Mouse (Mus musculus) liver, adult 2 months (tissue): ENCODE results near the gene Spns1. TPM values are rescaled to one million over a fixed set of nuclear protein-coding genes. Genes with fewer than 3 reads are reported as not detected.

Source experiments
- DNase-seq: peaks from one replicate; pipeline ENCODE4 v3.0.0-alpha.2; 2011; ENCODE audit warnings: low read depth, low spot score; ENCODE audit errors: extremely low read depth
- H3K27ac ChIP-seq: fragments of 200-500 bp; replicated peaks from 2 replicates; pipeline ENCODE4 v1.5.1; 2012; ENCODE audit warnings: low read depth, mild to moderate bottlenecking, control low read depth, inconsistent platforms, low read length; ENCODE audit not compliant: insufficient read depth
- H3K27me3 ChIP-seq: fragments of 200-500 bp; 2 replicates; pipeline ENCODE4 v1.6.1; 2012; ENCODE audit warnings: mild to moderate bottlenecking, moderate library complexity, low read length, inconsistent platforms; ENCODE audit not compliant: control insufficient read depth, insufficient read depth
- H3K36me3 ChIP-seq: fragments of 200-500 bp; 2 replicates; pipeline ENCODE4 v1.6.1; 2012; ENCODE audit warnings: low read length, inconsistent platforms; ENCODE audit not compliant: control insufficient read depth, insufficient read depth
- H3K4me1 ChIP-seq: fragments of 200-500 bp; 2 replicates; pipeline ENCODE4 v1.6.1; 2011; ENCODE audit warnings: low read length; ENCODE audit not compliant: control insufficient read depth, insufficient read depth
- H3K4me3 ChIP-seq: fragments of 200-500 bp; 2 replicates; pipeline ENCODE4 v1.5.1; 2011; ENCODE audit warnings: low read depth, mild to moderate bottlenecking, control low read depth, low read length, moderate library complexity; ENCODE audit not compliant: insufficient read depth
- H3K79me2 ChIP-seq: fragments of 200-500 bp; 2 replicates; pipeline ENCODE4 v1.6.1; 2012; ENCODE audit warnings: inconsistent platforms, mild to moderate bottlenecking, low read length, moderate library complexity; ENCODE audit not compliant: control insufficient read depth, insufficient read depth
- H3K9ac ChIP-seq: fragments of 200-500 bp; 2 replicates; pipeline ENCODE4 v1.6.1; 2012; ENCODE audit warnings: low read depth, mild to moderate bottlenecking, control low read depth, inconsistent platforms, low read length
- CTCF ChIP-seq: fragments of 200-500 bp; IDR thresholded peaks from 2 replicates; pipeline ENCODE4 v1.5.1; 2011; ENCODE audit warnings: low read depth, low read length, control low read depth
- POLR2A ChIP-seq: fragments of 200-500 bp; IDR thresholded peaks from 2 replicates; pipeline ENCODE4 v1.6.1; 2011; ENCODE audit warnings: low read length, control low read depth; ENCODE audit not compliant: insufficient read depth; ENCODE audit errors: extremely low read depth
- WGBS: fragments of 180-500 bp; shearing (Covaris S2); methylation state at CpG from one replicate; pipeline ENCODE4 v1.1.7; 2018; 5-methylcytosine and 5-hydroxymethylcytosine counted together
- polyA plus RNA-seq: library from polyadenylated mRNA; depleted of rRNA; stranded (reverse); fragments of >200 nt; gene quantifications from 2 replicates; pipeline ENCODE4 v1.2.3, GENCODE M21; 2012
- total RNA-seq: library from RNA; depleted of rRNA; stranded (reverse); fragments of >200 nt; gene quantifications from 2 replicates; pipeline ENCODE4 v1.2.3, GENCODE M21; 2014

Gene Spns1
- total and polyA plus RNA-seq, 2 experiments, result 14.5 to 74.8 TPM

DNA sequence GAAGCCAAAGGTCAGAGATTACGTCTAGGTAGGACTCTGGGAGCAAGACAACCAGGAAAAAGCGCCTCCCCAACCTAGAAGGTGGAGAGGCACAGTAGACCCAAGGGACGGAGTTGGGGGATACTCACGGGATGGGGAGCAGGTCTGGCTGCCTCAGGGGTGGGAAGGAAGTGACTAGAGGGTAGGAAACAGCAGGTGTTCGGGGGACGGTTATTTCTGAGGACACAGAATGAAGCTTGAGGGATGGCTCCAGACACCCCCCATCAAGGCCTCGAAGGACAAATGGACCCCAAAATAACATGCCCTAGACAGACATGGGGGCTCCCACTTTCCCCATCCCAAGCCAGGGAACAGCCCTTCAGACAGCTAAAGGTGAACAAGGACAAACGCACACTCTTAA is 8.9 kb downstream of the Spns1 start:
- H3K4me3 ChIP-seq, result no peak overlapping the region
- H3K9ac ChIP-seq, result no peak overlapping the region
- no peaks in the 10 kb centered on the region for H3K4me1 ChIP-seq
- WGBS, result 90% methylated on average over 8 of the region's 8 CpGs
- no peaks in the 10 kb centered on the region for H3K27me3 ChIP-seq
- DNase-seq, result no peak
- TF ChIP-seq POLR2A (no peak), CTCF (no peak)
- H3K36me3 ChIP-seq, result peaks cover 8% of the 10 kb centered on the region; the same call in 1 of the 2 replicates
- H3K79me2 ChIP-seq, result no peaks in the 10 kb centered on the region
- H3K27ac ChIP-seq, result no peak overlapping the region

DNA sequence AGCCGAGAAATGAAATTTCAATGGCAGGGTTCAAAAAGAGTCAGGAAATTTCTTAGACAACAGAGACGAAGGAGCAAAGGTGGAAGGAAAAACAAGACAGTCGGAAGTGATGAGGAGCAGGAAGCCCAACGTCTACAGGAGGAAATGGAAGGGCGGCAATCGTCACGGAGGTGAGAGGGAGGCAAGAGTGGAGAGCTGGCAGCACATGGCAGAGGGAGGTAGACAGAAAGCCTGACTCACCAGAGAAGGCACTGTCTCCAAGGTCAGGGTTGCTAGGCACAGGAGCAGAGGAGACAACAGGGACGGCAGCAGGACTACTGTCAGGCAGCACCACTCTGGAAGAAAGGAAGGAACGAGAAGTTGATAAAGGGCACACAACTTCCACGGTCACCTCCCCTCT is 9.6 kb downstream of the Spns1 start:
- H3K9ac ChIP-seq, result no peak overlapping the region
- TF ChIP-seq CTCF, result no peak
- TF ChIP-seq POLR2A, result no peak
- no peaks in the 10 kb centered on the region for H3K79me2 ChIP-seq
- WGBS, result 81% methylated on average over 10 of the region's 10 CpGs
- no peak overlapping the region for H3K27ac ChIP-seq
- DNase-seq, result no peak
- H3K4me3 ChIP-seq, result no peak overlapping the region
- H3K36me3 ChIP-seq, result peaks cover 8% of the 10 kb centered on the region; the same call in 1 of the 2 replicates
- H3K27me3 ChIP-seq, result no peaks in the 10 kb centered on the region
- no peaks in the 10 kb centered on the region for H3K4me1 ChIP-seq

DNA sequence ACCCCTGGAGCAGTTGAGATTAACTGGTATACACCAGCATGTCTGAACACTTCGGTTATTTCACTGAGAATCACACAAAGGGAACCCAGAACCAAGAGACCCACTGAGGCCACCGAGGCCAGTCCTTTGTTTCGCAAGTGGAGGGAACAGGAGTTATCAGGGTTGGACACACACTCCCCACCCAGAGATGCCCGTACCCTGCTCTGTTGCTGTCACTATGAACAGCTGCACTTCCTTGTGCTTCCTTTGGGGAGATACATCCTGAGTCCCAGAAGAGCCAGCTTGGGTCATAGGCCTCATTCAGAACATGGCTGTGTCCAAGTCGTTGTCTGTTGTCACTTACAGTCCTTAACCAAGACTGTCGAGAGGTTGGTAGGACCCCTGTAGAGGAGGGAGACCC is 14.2 kb downstream of the Spns1 start:
- no peaks in the 10 kb centered on the region for H3K79me2 ChIP-seq
- WGBS, result 79% methylated on average over 6 of the region's 6 CpGs
- DNase-seq, result no peak
- H3K27me3 ChIP-seq, result no peaks in the 10 kb centered on the region
- H3K4me3 ChIP-seq, result no peak overlapping the region
- no peak for TF ChIP-seq POLR2A
- no peak for TF ChIP-seq CTCF
- no peaks in the 10 kb centered on the region for H3K4me1 ChIP-seq
- H3K27ac ChIP-seq, result no peak overlapping the region
- H3K9ac ChIP-seq, result no peak overlapping the region
- H3K36me3 ChIP-seq, result no peaks in the 10 kb centered on the region; the same call in 1 of the 2 replicates

DNA sequence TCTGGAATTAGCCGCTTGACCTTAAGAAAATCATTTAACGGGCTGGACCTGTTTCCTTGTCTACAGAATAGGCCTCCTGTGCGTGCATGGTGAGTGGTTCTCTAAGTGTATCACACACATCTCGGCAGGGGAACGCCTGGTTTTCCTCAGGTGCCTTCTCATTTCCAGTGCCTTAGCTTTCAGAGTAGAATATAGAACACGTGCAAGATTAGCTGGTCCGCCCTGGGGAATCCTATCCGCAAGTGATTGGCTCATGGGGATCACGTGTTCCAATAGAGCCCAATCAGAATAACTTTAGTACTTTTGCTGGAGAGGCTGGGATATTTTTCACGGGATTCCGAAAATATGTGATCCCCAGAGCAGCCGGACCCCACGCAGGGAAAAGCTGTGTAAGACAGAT is 18.2 kb downstream of the Spns1 start:
- H3K36me3 ChIP-seq, result no peaks in the 10 kb centered on the region; the same call in 1 of the 2 replicates
- H3K4me1 ChIP-seq, result no peaks in the 10 kb centered on the region
- TF ChIP-seq POLR2A (no peak), CTCF (no peak)
- 72% methylated on average over 13 of the region's 13 CpGs for WGBS
- H3K27me3 ChIP-seq, result no peaks in the 10 kb centered on the region
- no peak for DNase-seq
- H3K4me3 ChIP-seq, result no peak overlapping the region
- H3K9ac ChIP-seq, result no peak overlapping the region
- no peaks in the 10 kb centered on the region for H3K79me2 ChIP-seq
- H3K27ac ChIP-seq, result no peak overlapping the region

DNA sequence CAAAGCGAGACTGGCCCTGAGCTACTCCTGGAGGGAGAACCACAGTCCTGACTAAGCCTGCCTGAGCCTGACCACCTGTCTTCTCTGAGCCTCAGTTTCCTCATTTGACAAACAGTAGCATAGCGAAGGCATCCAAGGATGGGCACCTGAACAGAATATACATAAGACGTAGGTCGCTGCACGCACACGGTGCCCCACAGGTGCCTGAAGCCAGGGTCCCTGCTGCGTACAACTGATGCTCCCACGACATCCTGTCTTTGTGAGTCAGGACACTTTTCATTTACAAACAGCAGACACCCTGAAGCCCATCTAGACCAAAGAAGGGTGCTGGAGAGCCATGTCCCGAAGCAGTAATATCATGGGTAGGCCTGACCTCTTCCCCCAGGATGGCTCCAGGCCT is 18.8 kb downstream of the Spns1 start:
- Histone ChIP-seq H3K4me1 (no peaks in the 10 kb centered on the region), H3K36me3 (no peaks in the 10 kb centered on the region), H3K4me3 (no peak overlapping the region), H3K27me3 (no peaks in the 10 kb centered on the region), H3K79me2 (no peaks in the 10 kb centered on the region), H3K27ac (no peak overlapping the region), H3K9ac (no peak overlapping the region)
- TF ChIP-seq POLR2A, result no peak
- no peak for TF ChIP-seq CTCF
- DNase-seq, result no peak
- WGBS, result 91% methylated on average over 9 of the region's 9 CpGs

DNA sequence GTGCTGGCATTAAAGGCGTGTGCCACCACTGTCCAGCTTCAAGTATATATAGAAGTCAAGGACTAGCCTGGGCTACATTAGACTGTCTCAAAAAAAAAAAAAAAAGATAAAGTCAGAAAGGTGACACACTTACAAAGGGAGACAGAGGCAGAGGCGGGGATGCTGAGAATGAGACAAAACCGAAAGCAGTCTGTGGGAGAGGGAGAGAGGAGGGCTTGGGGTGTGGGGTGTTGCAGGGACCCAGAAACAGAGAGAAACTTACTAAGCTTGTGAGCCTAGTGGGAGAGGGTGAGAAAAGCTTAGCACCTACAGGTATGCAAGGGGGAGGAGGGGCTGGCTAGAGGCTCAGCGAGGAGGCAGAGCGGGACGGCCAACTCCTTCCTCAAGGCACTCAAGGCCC is 19.4 kb downstream of the Spns1 start:
- no peak overlapping the region for H3K27ac ChIP-seq
- H3K9ac ChIP-seq, result no peak overlapping the region
- no peak overlapping the region for H3K4me3 ChIP-seq
- H3K27me3 ChIP-seq, result no peaks in the 10 kb centered on the region
- WGBS, result 91% methylated on average over 6 of the region's 6 CpGs
- TF ChIP-seq POLR2A (no peak), CTCF (no peak)
- H3K36me3 ChIP-seq, result no peaks in the 10 kb centered on the region
- no peaks in the 10 kb centered on the region for H3K79me2 ChIP-seq
- DNase-seq, result no peak
- no peaks in the 10 kb centered on the region for H3K4me1 ChIP-seq
